Mouse (Mus musculus) liver, adult 2 months (tissue): ENCODE measurements around the gene Gm20388. TPM values are rescaled to one million over a fixed set of nuclear protein-coding genes. Genes with fewer than 3 reads are reported as not detected.

Experiments used
- DNase-seq: peaks from one replicate; pipeline ENCODE4 v3.0.0-alpha.2; 2011; ENCODE audit warnings: low read depth, low spot score; ENCODE audit errors: extremely low read depth
- H3K27ac ChIP-seq: fragments of 200-500 bp; replicated peaks from 2 replicates; pipeline ENCODE4 v1.5.1; 2012; ENCODE audit warnings: low read depth, mild to moderate bottlenecking, control low read depth, inconsistent platforms, low read length; ENCODE audit not compliant: insufficient read depth
- H3K27me3 ChIP-seq: fragments of 200-500 bp; 2 replicates; pipeline ENCODE4 v1.6.1; 2012; ENCODE audit warnings: mild to moderate bottlenecking, moderate library complexity, low read length, inconsistent platforms; ENCODE audit not compliant: control insufficient read depth, insufficient read depth
- H3K36me3 ChIP-seq: fragments of 200-500 bp; 2 replicates; pipeline ENCODE4 v1.6.1; 2012; ENCODE audit warnings: low read length, inconsistent platforms; ENCODE audit not compliant: control insufficient read depth, insufficient read depth
- H3K4me1 ChIP-seq: fragments of 200-500 bp; 2 replicates; pipeline ENCODE4 v1.6.1; 2011; ENCODE audit warnings: low read length; ENCODE audit not compliant: control insufficient read depth, insufficient read depth
- H3K4me3 ChIP-seq: fragments of 200-500 bp; 2 replicates; pipeline ENCODE4 v1.5.1; 2011; ENCODE audit warnings: low read depth, mild to moderate bottlenecking, control low read depth, low read length, moderate library complexity; ENCODE audit not compliant: insufficient read depth
- H3K79me2 ChIP-seq: fragments of 200-500 bp; 2 replicates; pipeline ENCODE4 v1.6.1; 2012; ENCODE audit warnings: inconsistent platforms, mild to moderate bottlenecking, low read length, moderate library complexity; ENCODE audit not compliant: control insufficient read depth, insufficient read depth
- H3K9ac ChIP-seq: fragments of 200-500 bp; 2 replicates; pipeline ENCODE4 v1.6.1; 2012; ENCODE audit warnings: low read depth, mild to moderate bottlenecking, control low read depth, inconsistent platforms, low read length
- CTCF ChIP-seq: fragments of 200-500 bp; IDR thresholded peaks from 2 replicates; pipeline ENCODE4 v1.5.1; 2011; ENCODE audit warnings: low read depth, low read length, control low read depth
- POLR2A ChIP-seq: fragments of 200-500 bp; IDR thresholded peaks from 2 replicates; pipeline ENCODE4 v1.6.1; 2011; ENCODE audit warnings: low read length, control low read depth; ENCODE audit not compliant: insufficient read depth; ENCODE audit errors: extremely low read depth
- WGBS: fragments of 180-500 bp; shearing (Covaris S2); methylation state at CpG from one replicate; pipeline ENCODE4 v1.1.7; 2018; 5-methylcytosine and 5-hydroxymethylcytosine counted together
- polyA plus RNA-seq: library from polyadenylated mRNA; depleted of rRNA; stranded (reverse); fragments of >200 nt; gene quantifications from 2 replicates; pipeline ENCODE4 v1.2.3, GENCODE M21; 2012
- total RNA-seq: library from RNA; depleted of rRNA; stranded (reverse); fragments of >200 nt; gene quantifications from 2 replicates; pipeline ENCODE4 v1.2.3, GENCODE M21; 2014

Gene Gm20388
- total and polyA plus RNA-seq, 2 experiments: 6.4 to 19.9 TPM

GRCm38 (mm10) chr8:121075936-121076335 lies 1165.3 kb downstream of the Gm20388 start:
- Histone ChIP-seq H3K27ac (no peak overlapping the region), H3K79me2 (no peaks in the 10 kb centered on the region), H3K4me3 (no peak overlapping the region), H3K4me1 (no peaks in the 10 kb centered on the region), H3K27me3 (peaks cover 27% of the 10 kb centered on the region), H3K9ac (no peak overlapping the region), H3K36me3 (no peaks in the 10 kb centered on the region)
- no peak for TF ChIP-seq POLR2A
- no peak for TF ChIP-seq CTCF
- no peak for DNase-seq
- WGBS: 9% methylated on average over 13 of the region's 13 CpGs

- Histone ChIP-seq H3K27ac (no peak overlapping the region), H3K4me3 (no peak overlapping the region), H3K36me3 (no peaks in the 10 kb centered on the region), H3K27me3 (peaks cover 23% of the 10 kb centered on the region), H3K9ac (no peak overlapping the region), H3K79me2 (no peaks in the 10 kb centered on the region), H3K4me1 (no peaks in the 10 kb centered on the region)
- TF ChIP-seq POLR2A (no peak), CTCF (no peak)
- DNase-seq: no peak
- WGBS: 16% methylated on average over 7 of the region's 7 CpGs
These were observed 1165.9 kb downstream of the Gm20388 start for GRCm38 (mm10) chr8:121076555-121076954.

- WGBS: 11% methylated on average over 14 of the region's 14 CpGs
- no peak for TF ChIP-seq CTCF
- no peak for TF ChIP-seq POLR2A
- no peak for DNase-seq
- Histone ChIP-seq H3K27me3 (peaks cover 21% of the 10 kb centered on the region), H3K9ac (no peak overlapping the region), H3K36me3 (no peaks in the 10 kb centered on the region), H3K27ac (no peak overlapping the region), H3K4me3 (no peak overlapping the region), H3K79me2 (no peaks in the 10 kb centered on the region), H3K4me1 (no peaks in the 10 kb centered on the region)
These were observed 1168.1 kb downstream of the Gm20388 start for GRCm38 (mm10) chr8:121078721-121079120.

GRCm38 (mm10) chr8:121079201-121079600 lies 1168.6 kb downstream of the Gm20388 start:
- WGBS: 6% methylated on average over 7 of the region's 7 CpGs
- no peaks in the 10 kb centered on the region for H3K79me2 ChIP-seq
- H3K27me3 ChIP-seq: peaks cover 21% of the 10 kb centered on the region
- no peak overlapping the region for H3K9ac ChIP-seq
- no peak overlapping the region for H3K4me3 ChIP-seq
- no peak for DNase-seq
- H3K36me3 ChIP-seq: no peaks in the 10 kb centered on the region
- H3K4me1 ChIP-seq: no peaks in the 10 kb centered on the region
- TF ChIP-seq POLR2A (no peak), CTCF (no peak)
- H3K27ac ChIP-seq: no peak overlapping the region

- no peak overlapping the region for H3K27ac ChIP-seq
- H3K79me2 ChIP-seq: no peaks in the 10 kb centered on the region
- no peak overlapping the region for H3K4me3 ChIP-seq
- H3K36me3 ChIP-seq: no peaks in the 10 kb centered on the region
- H3K4me1 ChIP-seq: no peaks in the 10 kb centered on the region
- WGBS: 16% methylated on average over 12 of the region's 12 CpGs
- H3K9ac ChIP-seq: no peak overlapping the region
- DNase-seq: no peak
- peaks cover 22% of the 10 kb centered on the region for H3K27me3 ChIP-seq
- TF ChIP-seq POLR2A (no peak), CTCF (no peak)
These were observed 1169.3 kb downstream of the Gm20388 start for GRCm38 (mm10) chr8:121079944-121080343.

GRCm38 (mm10) chr8:121080361-121081090 lies 1169.9 kb downstream of the Gm20388 start:
- peak overlapping the region; percentile 30; the same call in 1 of the 2 replicates for H3K4me3 ChIP-seq
- DNase-seq: no peak
- no peaks in the 10 kb centered on the region for H3K79me2 ChIP-seq
- peak overlapping the region; percentile 38; the same call in 1 of the 2 replicates for H3K9ac ChIP-seq
- no peak overlapping the region for H3K27ac ChIP-seq
- no peaks in the 10 kb centered on the region for H3K36me3 ChIP-seq
- 4% methylated on average over 49 of the region's 49 CpGs for WGBS
- no peak for TF ChIP-seq POLR2A
- no peak for TF ChIP-seq CTCF
- no peaks in the 10 kb centered on the region for H3K4me1 ChIP-seq
- H3K27me3 ChIP-seq: peaks cover 25% of the 10 kb centered on the region
